8 mouse cellular contexts compared by ENCODE assay signal in the genomic region with DNA sequence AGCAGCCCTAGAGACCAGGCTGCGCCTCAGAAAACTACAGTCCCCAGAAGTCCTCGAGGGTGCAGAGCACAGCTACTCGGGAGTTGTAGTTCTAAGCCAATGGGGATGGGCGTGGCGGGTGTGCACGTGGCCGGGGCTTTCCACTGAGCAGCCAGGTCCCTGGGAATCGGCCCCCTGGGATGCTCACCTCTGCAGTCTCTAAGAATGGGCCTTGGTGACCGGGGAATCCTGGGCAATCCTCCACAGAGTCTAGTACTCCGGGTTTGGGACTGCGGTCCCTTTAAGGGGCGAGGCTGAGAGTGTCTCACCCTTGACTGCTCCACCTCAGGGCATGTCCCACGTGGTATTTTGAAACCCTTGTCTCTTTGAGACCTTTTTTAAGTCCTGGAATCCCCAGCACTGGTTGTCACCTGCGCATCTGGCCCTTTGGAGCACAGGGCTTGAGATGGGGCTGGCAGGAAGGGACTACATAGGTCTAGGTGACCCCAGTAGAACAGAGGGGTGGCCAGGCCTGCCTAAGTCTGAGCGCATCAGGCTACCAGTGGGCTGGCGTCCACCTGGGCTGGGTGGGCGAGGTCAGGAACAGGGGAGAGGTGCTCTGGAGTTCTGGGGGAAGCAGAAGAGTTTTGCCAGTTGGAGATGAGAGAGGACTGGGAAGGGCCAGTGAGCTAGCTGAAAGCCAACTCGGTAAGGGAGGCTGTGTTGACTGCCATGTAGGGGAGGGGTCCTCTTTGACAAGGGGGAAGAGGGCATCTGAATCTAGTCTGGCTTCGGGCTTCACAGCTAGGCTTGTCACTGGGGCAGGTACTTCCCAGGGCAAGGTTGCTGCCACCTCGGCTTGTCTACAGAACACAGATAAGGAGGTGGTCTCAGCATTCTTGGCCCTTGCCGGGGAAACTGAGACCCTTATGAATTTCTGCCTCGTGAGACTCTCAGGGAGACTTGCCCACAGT. TPM values are rescaled to one million over a fixed set of nuclear protein-coding genes. Genes with fewer than 3 reads are reported as not detected.
A peak's percentile ranks its signal among the peaks of the same experiment; 100 is the strongest.
DNase-seq lines count a peak whose midpoint lies in the region; ATAC-seq and TF ChIP-seq lines count a peak whose summit lies in the region.

No protein-coding gene starts in this region.

- ATAC-seq in hematopoietic stem cell, adult 5-6 weeks (replicated peaks in 1 of 2; ENCODE audit: insufficient read depth in 1 of 2, low FRiP score in 2 of 2, low TSS enrichment in 1 of 2, low read depth in 1 of 2, poor library complexity in 2 of 2, severe bottlenecking in 2 of 2): peak; percentile 89 to 93
- peak; percentile 97 for ATAC-seq in neural tube, embryonic 14.5 days (ENCODE audit: low read depth)

- H3K27ac ChIP-seq in layer of hippocampus, adult 2 months: peak overlapping the region; percentile 61; the same call in 1 of the 2 replicates
- no peak overlapping the region for H3K27ac ChIP-seq in neural tube, embryonic 14.5 days (ENCODE audit: low read depth, low read length)
- H3K27ac ChIP-seq in thymus, adult 2 months (ENCODE audit: control insufficient read depth, insufficient read depth, low read length): no peak overlapping the region

- no peak for TF ChIP-seq CTCF in E14TG2a.4 (conservative IDR thresholded peaks at IDR 0.05; ENCODE audit: low read length)
- no peak for TF ChIP-seq CTCF in layer of hippocampus, adult 2 months (conservative IDR thresholded peaks at IDR 0.05)
- no peak for TF ChIP-seq CTCF in lung, adult 2 months (IDR thresholded peaks at IDR 0.05; ENCODE audit: insufficient read depth, low read length)
- TF ChIP-seq CTCF in thymus, adult 2 months (IDR thresholded peaks at IDR 0.05; ENCODE audit: borderline replicate concordance, control insufficient read depth, extremely low read depth, insufficient read depth, low read length, poor library complexity): no peak

- TF ChIP-seq POLR2A in lung, adult 2 months (IDR thresholded peaks at IDR 0.05; ENCODE audit: borderline replicate concordance, extremely low read depth, low read depth, low read length): no peak
- no peak for TF ChIP-seq POLR2A in thymus, adult 2 months (IDR thresholded peaks at IDR 0.05; ENCODE audit: control insufficient read depth, extremely low read depth, insufficient read depth, low read length, poor library complexity)

- H3K9ac ChIP-seq in neural tube, embryonic 14.5 days (replicated peaks; ENCODE audit: low read depth, low read length): no peak overlapping the region

- H3K4me3 ChIP-seq in E14TG2a.4 (replicated peaks; ENCODE audit: low read length): peak overlapping the region; percentile 57
- H3K4me3 ChIP-seq in layer of hippocampus, adult 2 months: peak overlapping the region; percentile 48
- peak overlapping the region; percentile 55 for H3K4me3 ChIP-seq in lung, adult 2 months (replicated peaks; ENCODE audit: extremely low read depth, low read depth, low read length)
- H3K4me3 ChIP-seq in neural tube, embryonic 14.5 days (ENCODE audit: low read depth, low read length): peak overlapping the region; percentile 28
- H3K4me3 ChIP-seq in thymus, adult 2 months (ENCODE audit: control insufficient read depth, insufficient read depth, low read length): peak overlapping the region; percentile 18

- peaks cover 16% of the 10 kb centered on the region; the same call in 1 of the 2 replicates for H3K9me3 ChIP-seq in E14TG2a.4 (ENCODE audit: low read length)
- H3K9me3 ChIP-seq in neural tube, embryonic 14.5 days (ENCODE audit: control insufficient read depth, low read length): no peaks in the 10 kb centered on the region

- DNase-seq in cerebellum, adult 11-12 months: peak; percentile 55
- DNase-seq in forelimb bud, embryonic 11.5 days (ENCODE audit: low read depth, low spot score): peak; percentile 66
- peak; percentile 67 to 80 for DNase-seq in layer of hippocampus, adult 2 months (ENCODE audit: low spot score in 2 of 2)
- peak; percentile 62 for DNase-seq in lung, adult 2 months
- peak; percentile 42 for DNase-seq in thymus, adult 2 months

- H3K4me1 ChIP-seq in E14TG2a.4 (replicated peaks; ENCODE audit: low read depth, low read length): peaks cover 23% of the 10 kb centered on the region
- H3K4me1 ChIP-seq in lung, adult 2 months (ENCODE audit: control insufficient read depth, insufficient read depth, low read length): peaks cover 4% of the 10 kb centered on the region; the same call in 1 of the 2 replicates
- no peaks in the 10 kb centered on the region for H3K4me1 ChIP-seq in neural tube, embryonic 14.5 days (ENCODE audit: control insufficient read depth, insufficient read depth, low read length)
- peaks cover 8% of the 10 kb centered on the region for H3K4me1 ChIP-seq in thymus, adult 2 months (replicated peaks; ENCODE audit: control insufficient read depth, insufficient read depth, low read length)

- no peaks in the 10 kb centered on the region for H3K36me3 ChIP-seq in E14TG2a.4 (ENCODE audit: insufficient read depth, low read length)
- no peaks in the 10 kb centered on the region for H3K36me3 ChIP-seq in neural tube, embryonic 14.5 days (ENCODE audit: control insufficient read depth, insufficient read depth, low read length)
- no peaks in the 10 kb centered on the region for H3K36me3 ChIP-seq in thymus, adult 2 months (ENCODE audit: control insufficient read depth, insufficient read depth, low read length)

- 25% methylated on average over 22 of the region's 22 CpGs for WGBS in lung, adult 2 months
- 33% methylated on average over 22 of the region's 22 CpGs for WGBS in neural tube, embryonic 14.5 days
- 40% methylated on average over 22 of the region's 22 CpGs for WGBS in thymus, adult 2 months

- peaks cover 28% of the 10 kb centered on the region for H3K27me3 ChIP-seq in E14TG2a.4 (ENCODE audit: insufficient read depth, low read length)
- no peaks in the 10 kb centered on the region for H3K27me3 ChIP-seq in neural tube, embryonic 14.5 days (ENCODE audit: control insufficient read depth, insufficient read depth, low read length)
- H3K27me3 ChIP-seq in thymus, adult 2 months (ENCODE audit: control insufficient read depth, insufficient read depth, low read length): no peaks in the 10 kb centered on the region

- peak overlapping the region; percentile 60 for H3K4me2 ChIP-seq in neural tube, embryonic 14.5 days (ENCODE audit: low read depth, low read length)

RNA-seq across cellular contexts. Expression of a gene that starts 22.2 kb away (rescaled TPM):
- total RNA-seq in hematopoietic stem cell, adult 5-6 weeks (2017): 0.19 and 2.4 TPM in 2 replicates
- 10 to 100 TPM; 12.2 to 13.1 TPM for total RNA-seq in layer of hippocampus, adult 2 months (2021)
- 12.6 and 22.5 TPM in 2 replicates for polyA plus RNA-seq in lung, adult 2 months (2012; rRNA removed)
- polyA plus RNA-seq in neural tube, embryonic 14.5 days (2014; fragmentation: Nextera tagmentation; extraction: Ambion mirVana): 2.3 and 2.6 TPM in 2 replicates
- 7.2 and 7.7 TPM in 2 replicates for polyA plus RNA-seq in thymus, adult 2 months (2012; rRNA removed)
